Mouse (Mus musculus) embryonic stem cell, embryonic (primary cell): ENCODE measurements around the gene Calhm4.

Experiments
- CTCF ChIA-PET, 4 experiments: fragments of 300-600 bp in 2 of 4; fragments of 350-600 bp in 2 of 4; sonication (Branson Sonifier 250); formaldehyde crosslinking; loops; one replicate each; lab custom pipeline; 2022; ENCODE audit warnings: inconsistent platforms in 2 of 4; lab: Charles Lee
- POLR2A ChIA-PET, 4 experiments: fragments of 300-600 bp in 2 of 4; fragments of 350-600 bp in 2 of 4; sonication (Branson Sonifier 250); formaldehyde crosslinking; loops; one replicate each; lab custom pipeline; 2022; ENCODE audit warnings: antibody characterized with exemption in 4 of 4, inconsistent platforms in 1 of 4; lab: Charles Lee

Calhm4 gene

GRCm38 (mm10) chr10:34044210-34044609 lies at the start of gene Calhm4:
Gene Calhm4, minus strand, starts transcription at chr10:34044310.
- ChIA-PET CTCF (interaction anchor here in 2 of 4 experiments (1.1 to 1.2 kb wide), 3 partner anchors 10 kb away, joined by 3 to 5 read pairs (median 4); no protein-coding TSS in a partner anchor), POLR2A (interaction anchor here in 2 of 4 experiments (0.8 to 0.9 kb wide), 2 partner anchors 19 to 23 kb away, joined by 3 read pairs; no protein-coding TSS in a partner anchor)

- CTCF ChIA-PET, result no interaction called here
- POLR2A ChIA-PET, result no interaction called here
These were observed 47.8 kb upstream of the Calhm4 start for GRCm38 (mm10) chr10:34091888-34092287.

- POLR2A ChIA-PET, result no interaction called here
- CTCF ChIA-PET, result interaction anchor here in 1 of 4 experiments (0.6 kb wide), 1 partner anchor 62 kb away, joined by 4 read pairs; no protein-coding TSS in a partner anchor
These were observed 46.4 kb upstream of the Calhm4 start for GRCm38 (mm10) chr10:34090481-34090880.

- CTCF ChIA-PET, result no interaction called here
- POLR2A ChIA-PET, result interaction anchor here in 1 of 4 experiments (0.5 kb wide), 1 partner anchor 62 kb away, joined by 5 read pairs; no protein-coding TSS in a partner anchor
These were observed 45.4 kb upstream of the Calhm4 start for GRCm38 (mm10) chr10:34089517-34089916.

- CTCF ChIA-PET, result no interaction called here
- POLR2A ChIA-PET, result interaction anchor here in 1 of 4 experiments (1.3 kb wide), 1 partner anchor 8 kb away, joined by 4 read pairs; the partner anchor contains the start of gene Calhm5
These were observed 44.4 kb upstream of the Calhm4 start for GRCm38 (mm10) chr10:34088515-34088914.

- ChIA-PET CTCF (no interaction called here), POLR2A (interaction anchor here in 1 of 4 experiments (0.6 kb wide), 1 partner anchor 130 kb away, joined by 3 read pairs; no protein-coding TSS in a partner anchor)
These were observed 42.4 kb upstream of the Calhm4 start for GRCm38 (mm10) chr10:34086514-34086913.

DNA sequence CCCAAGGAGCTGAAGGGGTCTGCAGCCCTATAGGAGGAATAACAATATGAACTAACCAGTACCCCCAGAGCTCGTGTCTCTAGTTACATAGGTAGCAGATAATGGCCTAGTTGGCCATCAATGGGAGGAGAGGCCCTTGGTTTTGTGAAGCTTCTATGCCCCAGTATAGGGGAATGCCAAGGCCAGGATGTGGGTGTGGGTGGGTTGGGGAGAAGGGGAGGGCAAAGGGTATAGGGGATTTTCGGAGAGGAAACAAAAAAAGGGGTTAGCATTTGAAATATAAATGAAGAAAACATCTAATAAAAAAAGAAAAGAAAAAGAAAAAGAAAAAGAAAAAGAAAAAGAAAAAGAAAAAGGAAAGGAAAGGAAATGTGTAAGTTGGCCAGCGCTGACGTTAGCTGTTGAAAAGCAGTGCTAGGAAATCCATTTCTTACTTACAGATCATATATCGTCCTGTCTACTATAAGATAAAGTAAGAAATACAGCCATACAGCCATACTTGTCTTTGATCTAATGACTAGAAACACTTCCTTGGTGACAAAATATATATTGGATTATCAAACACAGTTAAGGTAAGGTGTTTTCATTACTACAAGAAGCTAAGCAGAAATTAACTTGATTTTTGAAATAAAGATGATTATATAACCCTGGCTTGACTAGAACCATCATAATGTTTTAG lies 30.6 kb upstream of the Calhm4 start:
- CTCF ChIA-PET, result no interaction called here

GRCm38 (mm10) chr10:34071650-34072049 lies 27.5 kb upstream of the Calhm4 start:
- ChIA-PET CTCF (interaction anchor here in 3 of 4 experiments (0.6 kb wide), 4 partner anchors 81 to 610 kb away, joined by 3 to 8 read pairs (median 5); no protein-coding TSS in a partner anchor), POLR2A (interaction anchor here in 1 of 4 experiments (0.7 kb wide), 1 partner anchor 85 kb away, joined by 4 read pairs; no protein-coding TSS in a partner anchor)

More for the DNA sequence above, 30.6 kb upstream of the Calhm4 start:
- POLR2A ChIA-PET, result no interaction called here

GRCm38 (mm10) chr10:34070999-34071492 lies 26.9 kb upstream of the Calhm4 start:
- ChIA-PET POLR2A (no interaction called here), CTCF (no interaction called here)

GRCm38 (mm10) chr10:34069606-34070005 lies 25.5 kb upstream of the Calhm4 start:
- POLR2A ChIA-PET, result no interaction called here
- CTCF ChIA-PET, result interaction anchor here in 1 of 4 experiments (0.9 kb wide), 1 partner anchor 164 kb away, joined by 3 read pairs; no protein-coding TSS in a partner anchor

GRCm38 (mm10) chr10:34066591-34066990 lies 22.5 kb upstream of the Calhm4 start:
- CTCF ChIA-PET, result no interaction called here
- POLR2A ChIA-PET, result interaction anchor here in 2 of 4 experiments (0.7 to 1.4 kb wide), 4 partner anchors 23 to 216 kb away, joined by 3 read pairs; partner anchors contain the start of gene Calhm5 (in 1 of the 2)

DNA sequence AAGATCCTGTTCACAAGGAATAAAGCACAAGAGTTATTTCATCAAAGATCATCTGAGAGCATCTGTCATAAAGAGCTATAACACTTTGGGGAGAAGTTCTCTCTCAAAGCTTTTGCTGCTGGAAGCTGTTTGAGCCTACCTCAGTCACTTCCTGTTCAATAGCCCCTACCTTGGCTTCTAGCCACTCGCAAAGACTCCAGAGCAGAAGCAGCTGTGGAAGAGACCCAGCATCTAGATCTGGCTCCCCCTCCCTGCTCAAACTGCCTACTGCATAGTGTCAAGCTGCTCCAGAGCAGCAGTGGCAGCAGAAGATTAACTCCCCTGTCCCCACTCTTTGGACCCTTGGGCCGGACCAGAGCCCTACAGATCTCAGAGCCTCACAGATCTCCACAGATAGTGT lies 9.9 kb upstream of the Calhm4 start:
- ChIA-PET POLR2A (interaction anchor here in 1 of 4 experiments (0.6 kb wide), 1 partner anchor 219 kb away, joined by 6 read pairs; no protein-coding TSS in a partner anchor), CTCF (no interaction called here)

- CTCF ChIA-PET, result interaction anchor here (0.6 to 1.3 kb wide), 6 partner anchors 59 to 291 kb away, joined by 3 to 9 read pairs (median 4); partner anchors contain the start of genes Calhm5 (in 1 of the 4), Tspyl1 (in 1 of the 4) and Tspyl4 (in 1 of the 4)
- POLR2A ChIA-PET, result interaction anchor here in 1 of 4 experiments (1.3 kb wide), 1 partner anchor 244 kb away, joined by 4 read pairs; the partner anchor contains the start of gene Tspyl1
These were observed 6.7 kb downstream of the Calhm4 start, which contains the start of gene Trappc3l for GRCm38 (mm10) chr10:34037401-34037800. Gene Trappc3l, plus strand, starts transcription at chr10:34037597.

- ChIA-PET POLR2A (interaction anchor here in 2 of 4 experiments (0.6 to 1.3 kb wide), 2 partner anchors 244 to 245 kb away, joined by 3 to 4 read pairs; partner anchors contain the start of gene Tspyl1 (in 1 of the 2)), CTCF (interaction anchor here in 2 of 4 experiments (0.6 to 1.3 kb wide), 10 partner anchors 10 to 291 kb away, joined by 3 to 9 read pairs (median 4); partner anchors contain the start of genes Calhm5 (in 2 of the 2), Rwdd1 (in 1 of the 2) and Tspyl1 (in 1 of the 2))
These were observed 7.5 kb downstream of the Calhm4 start for GRCm38 (mm10) chr10:34036587-34036986.

DNA sequence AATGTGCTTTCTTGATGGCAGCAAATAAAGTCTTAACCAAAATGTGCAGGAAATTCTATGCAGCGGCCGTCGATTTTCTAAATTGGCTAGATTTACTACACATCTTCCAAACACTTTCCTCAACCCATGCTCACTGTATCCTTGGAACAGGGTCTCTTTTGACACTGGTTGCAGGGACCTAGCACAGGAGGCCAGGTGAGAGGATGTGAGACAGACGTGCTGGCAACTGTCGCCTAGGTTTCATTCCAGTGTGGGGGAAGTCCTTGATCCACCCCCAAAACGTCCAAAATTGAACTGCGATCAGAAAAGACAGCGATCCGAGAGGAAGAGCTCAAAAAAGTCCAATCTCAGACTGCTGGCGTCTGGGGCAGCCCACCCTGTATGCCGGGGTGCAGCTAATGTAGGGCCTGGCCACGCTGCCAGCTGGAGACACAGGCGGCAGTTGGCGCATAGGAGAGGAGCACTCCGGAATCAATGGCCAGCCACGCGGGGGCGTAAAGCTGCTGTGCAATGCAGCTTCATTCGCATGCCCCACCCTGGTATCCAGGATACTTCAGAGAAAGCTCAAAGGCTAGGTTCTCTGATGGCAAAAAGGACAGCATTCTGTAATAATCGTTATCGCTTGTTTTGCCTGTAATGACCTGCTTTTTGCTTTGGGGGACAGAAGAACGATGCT lies 10.3 kb downstream of the Calhm4 start:
- ChIA-PET CTCF (interaction anchor here (0.5 to 2.7 kb wide), 41 partner anchors 9 to 305 kb away, joined by 3 to 19 read pairs (median 4); partner anchors contain the start of genes Calhm5 (in 4 of the 4), Tspyl4 (in 3 of the 4), Tspyl1 (in 2 of the 4) and Calhm4 (in 1 of the 4)), POLR2A (interaction anchor here (0.6 to 3.8 kb wide), 20 partner anchors 8 to 368 kb away, joined by 3 to 51 read pairs (median 3); partner anchors contain the start of genes Calhm5 (in 2 of the 4), Rwdd1 (in 2 of the 4), Tspyl4 (in 2 of the 4) and Calhm6 (in 1 of the 4))

DNA sequence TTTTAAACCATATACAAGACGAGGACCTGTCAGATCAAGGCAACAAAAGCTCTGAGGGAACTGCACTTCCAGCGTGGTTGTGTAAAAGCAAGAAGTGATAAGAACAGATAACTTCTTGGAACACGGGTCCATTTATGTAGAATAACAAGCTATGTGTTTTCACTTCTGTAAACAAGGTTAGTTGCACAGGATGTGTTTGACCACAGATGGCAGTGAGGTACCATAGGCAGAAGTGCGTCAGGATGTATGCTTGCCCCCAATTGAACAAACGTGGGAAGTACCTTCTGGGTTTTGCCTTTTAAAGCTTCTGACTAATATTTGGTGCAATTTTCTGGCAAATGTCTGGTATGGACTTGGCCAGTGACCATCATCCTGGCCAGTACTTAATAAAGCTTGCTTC lies 13.8 kb downstream of the Calhm4 start:
- ChIA-PET CTCF (interaction anchor here in 1 of 4 experiments (0.6 kb wide), 1 partner anchor 66 kb away, joined by 3 read pairs; the partner anchor contains the start of gene Calhm5), POLR2A (interaction anchor here in 3 of 4 experiments (1.1 to 1.8 kb wide), 3 partner anchors 10 to 268 kb away, joined by 4 to 6 read pairs (median 4); partner anchors contain the start of genes Rwdd1 (in 1 of the 3) and Tspyl4 (in 1 of the 3))

DNA sequence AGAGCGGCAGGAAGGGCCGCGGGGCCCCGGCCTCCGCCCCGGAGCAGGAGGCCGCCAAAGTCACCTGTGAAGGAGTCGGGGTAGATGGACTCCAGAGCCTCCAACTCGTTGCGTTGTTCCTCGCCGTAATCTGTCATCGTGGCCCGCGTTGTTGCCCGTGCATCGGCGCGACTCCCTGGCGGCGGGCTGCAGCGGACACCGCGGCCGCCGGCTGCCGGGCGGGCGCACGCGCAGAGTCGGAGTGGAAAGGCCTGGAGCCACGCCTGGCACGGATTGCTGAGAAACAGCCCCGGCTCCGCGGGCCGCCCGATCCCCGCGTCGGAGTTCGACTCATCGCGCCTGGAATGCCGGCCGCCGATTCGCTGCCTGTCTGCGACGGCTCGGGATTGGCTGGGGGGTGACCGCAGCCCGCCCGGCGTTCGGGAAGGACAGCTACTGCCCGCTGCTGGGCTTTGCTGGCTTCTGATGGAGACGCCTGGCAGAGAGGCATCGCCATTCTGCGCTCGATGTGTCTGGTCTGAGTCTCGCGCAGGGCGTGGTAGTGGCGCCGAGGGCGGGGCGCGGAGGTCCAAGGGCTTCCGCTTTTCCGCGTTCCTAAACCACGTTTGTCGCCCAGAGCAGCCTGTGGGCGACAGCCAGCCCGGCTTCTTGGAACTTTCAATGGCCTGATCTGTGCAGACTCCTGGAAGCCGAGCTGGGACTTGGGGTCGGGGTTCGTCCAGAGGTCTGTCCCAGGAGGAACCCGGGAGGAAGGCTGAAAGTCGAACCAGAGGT lies 24.6 kb downstream of the Calhm4 start, which contains the start of gene Rwdd1:
Gene Rwdd1, minus strand, starts transcription at position 323 of the 774 bp plus-strand sequence.
- ChIA-PET POLR2A (interaction anchor here in 3 of 4 experiments (0.6 to 6.4 kb wide), 27 partner anchors 10 to 422 kb away, joined by 3 to 51 read pairs (median 4); partner anchors contain the start of genes Tspyl1 (in 3 of the 3), Calhm5 (in 2 of the 3), Calhm6 (in 1 of the 3) and Dse (in 1 of the 3)), CTCF (interaction anchor here in 2 of 4 experiments (1.4 to 2.7 kb wide), 4 partner anchors 13 to 77 kb away, joined by 4 to 14 read pairs (median 4); partner anchors contain the start of gene Calhm5 (in 1 of the 2))
